Mouse (Mus musculus) heart, adult 8-10 months (tissue): ENCODE measurements around the gene Kif3b. TPM values are rescaled to one million over a fixed set of nuclear protein-coding genes. Genes with fewer than 3 reads are reported as not detected.
"Not testable (repeated sequence)": the region's sequence is repeated elsewhere in the genome, so short reads cannot be mapped to it uniquely, and the experiment has no call there.

Source experiments
- DNase-seq: peaks from one replicate; pipeline ENCODE4 v3.0.0; 2022; ENCODE audit warnings: low spot score
- total RNA-seq, 4 experiments: library from RNA; stranded (reverse); gene quantifications; 2 replicates each; pipeline ENCODE4 v1.2.4; 2022

The Kif3b gene
- 1 to 10 TPM; 6.4 to 9.3 (median 8.1) TPM for total RNA-seq

DNA sequence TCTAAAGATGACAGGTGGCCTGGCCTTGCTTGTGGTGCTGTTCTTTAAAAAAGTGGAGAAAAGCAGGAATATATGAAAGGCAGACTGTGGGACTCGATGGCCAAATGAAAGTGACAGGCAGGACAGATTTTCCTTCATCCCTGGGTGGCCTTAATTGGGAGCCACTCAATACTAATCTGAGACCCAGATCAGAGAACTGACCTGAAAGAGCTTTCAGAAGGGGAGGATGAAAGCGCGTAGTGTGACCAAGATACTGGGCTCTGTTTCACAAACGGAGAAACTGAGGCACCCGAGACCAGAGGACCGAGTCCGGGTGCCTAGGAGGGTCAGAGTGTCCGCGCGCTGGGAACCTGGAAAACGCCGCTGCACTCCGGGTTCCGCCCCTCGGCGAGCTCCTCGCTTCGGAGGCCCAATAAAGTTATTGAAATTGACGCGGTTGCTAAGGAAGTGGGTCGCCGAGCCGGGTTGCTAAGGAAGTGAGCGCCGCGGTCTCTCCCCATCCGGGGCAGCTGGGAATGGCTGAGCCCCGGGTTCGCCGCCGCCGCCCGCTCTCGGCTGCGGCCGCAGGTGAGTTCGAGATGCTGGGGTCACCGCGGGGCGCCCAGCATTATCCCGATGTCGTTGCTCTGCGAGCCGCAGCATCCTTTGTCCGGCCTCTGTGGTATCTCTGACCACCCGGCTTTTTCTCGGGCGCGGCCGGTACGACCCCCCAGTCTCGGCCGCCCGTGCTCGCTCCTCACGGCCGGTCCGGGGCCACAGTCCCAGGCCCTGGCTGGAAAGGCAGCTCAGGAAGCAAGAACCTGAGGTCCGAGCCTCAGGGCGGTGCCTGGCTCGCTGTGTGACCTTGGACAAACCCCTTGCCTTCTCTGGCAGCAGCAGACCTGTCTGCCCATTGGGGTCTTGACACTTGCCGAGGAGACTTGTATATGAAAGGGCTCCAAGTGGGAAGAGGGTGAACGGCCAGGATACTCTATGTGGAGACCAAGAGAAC is at the start of gene Kif3b:
Gene Kif3b (plus strand): TSS at position 476 of the 991 bp plus-strand sequence.
- peak; percentile 89 for DNase-seq

DNA sequence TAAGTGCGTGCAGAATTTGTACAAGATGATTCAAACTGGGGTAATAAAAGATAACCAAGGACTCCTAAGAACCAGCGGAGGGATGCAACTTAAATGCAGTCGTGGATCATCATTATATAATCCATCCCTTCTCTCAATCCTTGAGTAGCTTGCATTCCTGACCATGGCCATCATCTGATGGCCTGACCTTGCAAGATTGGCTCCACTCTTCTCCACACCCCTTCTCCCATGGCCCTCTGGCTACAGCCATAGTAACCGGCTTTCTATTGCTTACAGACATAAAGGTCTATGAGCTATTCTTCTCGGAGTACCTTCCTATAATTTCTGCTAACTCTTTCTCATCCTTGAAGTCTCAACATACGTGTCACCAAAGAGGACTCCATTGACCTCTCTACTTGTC is 49.1 kb upstream of the Kif3b start:
- no peak for DNase-seq

DNA sequence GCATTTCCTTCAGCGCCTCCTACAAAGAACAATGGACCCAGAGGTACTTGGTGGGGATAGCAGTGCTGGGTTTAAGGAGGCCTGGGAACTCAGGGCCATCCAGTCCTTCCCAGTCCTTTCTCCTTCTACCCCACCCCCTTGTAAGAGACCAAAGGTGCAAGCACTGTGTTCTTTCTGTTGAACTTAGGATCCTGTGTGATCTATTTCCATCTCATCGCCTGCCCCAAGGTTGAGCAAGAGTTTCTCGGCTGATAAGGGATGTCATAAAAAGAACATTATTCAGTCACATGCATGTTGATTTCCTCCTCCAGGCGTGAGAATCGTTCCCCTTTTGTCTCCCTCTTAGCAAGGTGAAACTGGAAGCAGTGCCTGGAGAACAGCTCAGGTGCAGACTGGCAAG is 41.5 kb upstream of the Kif3b start:
- DNase-seq: no peak

DNA sequence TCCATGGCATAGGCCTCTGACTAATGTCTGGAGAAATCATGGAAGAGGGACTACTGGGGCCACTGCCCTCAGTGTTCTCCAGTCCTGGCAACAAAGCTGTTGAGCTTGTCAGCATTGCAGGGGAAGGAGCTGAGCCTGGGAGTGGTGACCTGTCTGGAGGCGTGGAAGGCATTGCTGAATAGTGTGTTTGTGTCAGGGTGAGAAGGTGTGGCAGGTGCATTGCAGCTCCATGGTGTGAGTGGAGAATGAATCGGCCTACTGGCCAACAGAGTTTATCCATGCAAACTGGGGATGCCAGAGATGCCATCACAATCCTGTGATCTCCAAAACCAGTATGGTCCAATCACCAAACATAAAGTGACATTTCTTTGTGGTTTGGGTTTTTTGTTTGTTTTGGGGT is 34.6 kb upstream of the Kif3b start:
- no peak for DNase-seq

DNA sequence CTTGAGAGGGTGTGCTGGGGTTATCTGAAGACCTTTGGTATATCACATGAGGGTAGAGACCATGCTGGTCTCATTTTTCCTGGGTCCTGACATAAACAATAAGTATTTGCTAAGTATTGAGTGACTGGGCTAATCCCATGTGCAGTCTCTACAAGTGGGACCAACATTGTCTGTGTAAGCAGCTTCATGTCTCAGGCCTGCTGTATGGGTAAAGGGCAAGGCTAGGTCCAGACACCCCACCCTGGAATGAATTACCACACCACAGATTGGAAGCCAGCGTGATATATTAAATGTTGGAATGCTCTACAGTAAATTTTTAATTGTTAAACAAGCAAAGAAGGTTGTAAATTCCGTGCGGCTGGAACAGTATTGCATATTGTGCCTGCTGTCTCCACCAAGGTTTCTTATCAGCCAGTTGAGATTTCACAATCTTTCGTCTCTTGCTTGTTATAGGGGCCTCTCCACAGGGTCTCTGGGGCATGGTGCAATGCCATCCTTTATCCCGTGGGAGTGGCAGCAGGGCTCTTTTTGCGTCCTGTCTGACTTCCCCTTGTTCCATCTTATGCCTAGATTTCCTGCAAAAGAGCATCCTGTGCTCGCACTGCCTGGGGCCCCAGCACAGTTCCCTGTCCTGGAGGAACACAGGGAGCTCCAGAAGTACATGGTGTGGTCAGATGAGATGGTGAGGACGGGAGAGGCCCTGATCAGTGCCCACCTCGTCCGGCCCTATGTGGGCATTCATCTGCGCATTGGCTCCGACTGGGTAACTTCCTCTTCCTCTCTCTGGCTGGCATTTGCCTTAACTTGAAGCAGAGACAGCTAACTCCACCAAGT is 32.0 kb upstream of the Kif3b start:
- no peak for DNase-seq

DNA sequence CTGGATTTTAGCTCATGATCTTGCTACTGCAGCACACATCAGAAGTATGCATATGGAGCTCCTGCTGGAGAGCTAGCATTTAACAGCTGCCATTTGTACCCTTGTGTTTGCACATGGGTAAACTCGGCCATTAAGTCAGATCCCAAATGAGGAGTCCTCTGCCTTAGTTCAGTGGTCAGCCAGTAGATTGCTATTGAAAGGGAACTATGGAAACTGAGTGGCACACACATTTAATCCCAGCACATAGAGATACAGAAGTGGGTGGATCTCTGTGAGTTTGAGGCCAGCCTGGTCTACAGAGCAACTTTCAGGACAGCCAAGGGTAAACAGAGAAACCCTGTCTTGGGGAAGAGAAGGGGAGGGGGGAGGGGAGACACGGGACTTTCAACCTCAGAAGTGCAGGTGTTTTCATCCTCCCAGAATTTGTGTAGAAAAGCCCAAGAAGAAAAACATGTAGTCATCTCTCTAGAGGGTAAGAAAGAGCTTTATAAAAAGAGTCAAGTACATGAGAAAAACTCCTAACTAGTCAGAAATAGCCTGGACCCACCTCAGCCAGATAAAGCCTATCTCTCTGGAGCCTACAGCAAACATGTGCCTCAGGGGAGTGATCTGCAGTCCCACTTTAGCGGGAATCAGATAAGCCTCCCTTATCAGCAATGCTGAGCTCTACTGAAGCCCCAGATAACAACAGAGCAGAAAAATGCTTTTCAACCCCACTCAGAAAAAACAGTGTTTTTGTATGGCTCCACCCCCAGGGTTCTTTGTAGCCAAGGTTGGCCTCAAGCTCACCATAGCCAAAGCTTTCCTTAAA is 31.1 kb upstream of the Kif3b start:
- no peak for DNase-seq

DNA sequence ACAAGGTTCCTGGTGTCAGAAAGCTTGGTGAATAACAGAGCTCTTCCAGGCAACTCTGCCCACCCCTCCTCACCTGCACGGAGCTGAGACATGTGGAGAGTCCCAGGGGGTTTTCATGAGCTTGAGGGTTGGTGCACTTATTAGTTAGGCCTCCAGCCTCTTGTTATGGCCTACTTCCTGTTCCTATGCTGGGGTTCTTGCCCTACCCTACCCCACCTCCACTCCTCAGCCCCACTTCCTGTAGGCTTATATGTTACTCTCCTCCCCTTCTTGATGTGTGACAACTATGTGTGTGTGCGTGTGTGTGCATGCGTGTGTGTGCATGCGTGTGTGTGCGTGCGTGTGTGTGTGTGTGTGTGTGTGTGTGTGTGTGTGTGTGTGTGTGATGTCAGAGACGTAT is 28.2 kb upstream of the Kif3b start:
- no peak for DNase-seq

DNA sequence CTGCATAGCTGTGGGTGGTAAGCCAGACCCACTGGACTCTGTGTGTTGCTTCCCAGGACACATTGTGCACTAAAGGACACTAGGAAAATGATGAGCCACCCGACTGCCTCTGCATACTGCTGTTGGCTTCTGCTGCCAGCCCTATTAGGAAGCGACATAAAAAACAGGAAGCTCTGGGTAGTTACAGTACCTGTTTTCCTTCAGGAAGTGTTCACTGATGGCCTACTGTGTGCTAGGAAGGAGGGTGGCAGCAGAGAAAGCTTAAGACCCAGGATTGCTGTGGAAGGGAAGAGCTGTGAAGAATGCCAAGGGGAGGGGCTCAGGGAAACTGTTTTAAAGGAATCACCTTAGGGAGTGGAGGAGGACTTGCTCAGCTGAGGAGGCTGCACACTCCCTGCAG is 23.9 kb upstream of the Kif3b start:
- DNase-seq: no peak

DNA sequence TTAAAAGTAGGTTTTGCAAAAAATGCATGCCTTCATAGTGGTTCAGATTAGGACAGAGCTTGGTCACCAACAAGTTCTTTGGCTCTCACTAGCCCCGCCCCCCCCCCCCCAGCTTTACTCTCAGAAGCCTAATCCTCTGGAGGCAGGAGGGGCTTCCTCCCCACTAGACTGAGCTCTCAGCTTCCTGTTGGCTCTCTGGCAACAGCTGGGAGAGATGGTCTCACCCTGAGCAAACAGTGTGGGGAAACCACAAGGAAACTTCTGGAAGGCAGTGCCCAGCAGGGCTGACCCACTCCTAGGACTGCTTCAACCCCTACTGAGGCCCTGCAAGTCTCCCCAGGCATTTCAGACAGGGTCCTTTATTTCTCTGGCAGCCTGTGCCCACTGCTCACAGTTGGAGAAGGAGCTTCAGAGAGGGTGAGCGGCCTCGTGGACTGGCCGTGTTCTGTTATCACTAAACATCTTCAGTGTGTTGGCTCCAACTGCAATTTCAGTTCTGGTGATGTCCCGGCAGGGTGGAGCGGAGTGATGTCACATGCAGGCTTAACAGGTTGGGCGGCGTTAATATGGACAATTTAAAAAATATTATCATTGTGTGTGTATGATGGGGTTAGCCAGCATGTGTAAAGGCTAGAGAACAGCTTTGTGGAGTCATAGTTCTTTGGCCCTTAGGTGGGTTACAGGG is 20.8 kb upstream of the Kif3b start:
- not testable (repeated sequence) for DNase-seq

DNA sequence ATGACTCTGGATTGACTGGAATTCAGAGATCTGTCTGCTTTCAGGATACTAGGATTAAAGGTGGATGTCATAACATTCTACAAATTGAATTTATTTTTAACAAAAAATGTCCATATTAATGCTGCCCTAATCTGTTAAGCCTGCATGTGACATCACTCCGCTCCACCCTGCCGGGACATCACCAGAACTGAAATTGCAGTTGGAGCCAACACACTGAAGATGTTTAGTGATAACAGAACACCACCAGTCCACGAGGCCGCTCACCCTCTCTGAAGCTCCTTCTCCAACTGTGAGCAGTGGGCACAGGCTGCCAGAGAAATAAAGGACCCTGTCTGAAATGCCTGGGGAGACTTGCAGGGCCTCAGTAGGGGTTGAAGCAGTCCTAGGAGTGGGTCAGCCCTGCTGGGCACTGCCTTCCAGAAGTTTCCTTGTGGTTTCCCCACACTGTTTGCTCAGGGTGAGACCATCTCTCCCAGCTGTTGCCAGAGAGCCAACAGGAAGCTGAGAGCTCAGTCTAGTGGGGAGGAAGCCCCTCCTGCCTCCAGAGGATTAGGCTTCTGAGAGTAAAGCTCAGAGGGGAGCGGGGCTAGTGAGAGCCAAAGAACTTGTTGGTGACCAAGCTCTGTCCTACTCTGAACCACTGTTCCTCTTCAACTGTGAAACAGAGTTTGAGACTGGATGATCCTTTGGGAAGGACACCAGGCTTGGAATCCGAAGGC is 16.9 kb upstream of the Kif3b start:
- DNase-seq: not testable (repeated sequence)

DNA sequence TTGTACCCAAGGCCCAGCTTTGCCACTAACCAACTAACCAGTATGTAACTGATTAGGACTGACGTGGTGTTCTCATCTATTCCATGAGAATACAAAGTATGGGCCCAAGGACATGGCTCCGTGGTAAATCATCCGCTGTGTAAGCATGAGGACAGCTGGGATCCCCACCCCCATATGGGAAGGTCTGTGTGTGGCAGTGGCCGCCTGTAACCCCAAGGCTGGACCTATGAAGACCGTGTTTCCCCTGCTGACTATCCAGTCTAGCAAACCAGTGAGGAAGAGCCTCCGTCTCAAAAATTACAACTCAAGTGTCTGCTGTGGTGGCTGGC is 16.3 kb upstream of the Kif3b start:
- no peak for DNase-seq

DNA sequence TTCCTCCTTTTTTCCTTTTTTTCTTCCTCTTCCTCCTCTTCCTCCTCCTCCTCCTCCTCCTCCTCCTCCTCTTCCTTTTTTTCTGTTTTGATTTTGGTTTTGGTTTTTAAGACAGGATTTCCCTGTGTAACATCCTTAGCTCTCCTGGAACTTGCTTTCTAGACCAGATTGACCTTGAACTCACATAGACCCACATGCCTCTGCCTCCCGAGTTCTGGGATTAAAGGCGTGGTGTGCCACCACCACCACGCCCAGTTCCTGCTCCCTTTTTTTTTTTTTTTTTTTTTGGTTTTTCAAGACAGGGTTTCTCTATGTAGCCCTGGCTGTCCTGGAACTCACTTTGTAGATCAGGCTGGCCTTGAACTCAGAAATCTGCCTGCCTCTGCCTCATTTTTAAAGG is 15.6 kb upstream of the Kif3b start:
- DNase-seq: not testable (repeated sequence)

DNA sequence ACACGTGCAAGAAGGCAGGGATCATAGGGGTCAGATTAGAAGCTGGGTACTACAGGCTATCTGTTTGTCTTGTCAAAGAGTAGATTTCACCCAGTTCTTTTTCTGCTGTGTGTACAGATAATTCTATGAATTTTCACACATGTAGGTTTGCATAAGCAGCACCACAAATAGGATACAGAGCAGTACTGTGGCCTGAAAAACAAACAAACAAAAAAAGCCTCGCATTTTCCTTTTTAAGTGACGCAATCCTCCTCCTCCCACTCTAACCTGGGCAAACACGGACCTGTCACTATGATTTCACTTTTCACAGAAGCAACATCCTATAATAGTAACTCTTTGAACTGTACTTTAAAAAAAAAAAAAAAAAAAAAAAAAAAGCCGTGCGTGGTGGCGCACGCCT is 14.8 kb upstream of the Kif3b start:
- no peak for DNase-seq

DNA sequence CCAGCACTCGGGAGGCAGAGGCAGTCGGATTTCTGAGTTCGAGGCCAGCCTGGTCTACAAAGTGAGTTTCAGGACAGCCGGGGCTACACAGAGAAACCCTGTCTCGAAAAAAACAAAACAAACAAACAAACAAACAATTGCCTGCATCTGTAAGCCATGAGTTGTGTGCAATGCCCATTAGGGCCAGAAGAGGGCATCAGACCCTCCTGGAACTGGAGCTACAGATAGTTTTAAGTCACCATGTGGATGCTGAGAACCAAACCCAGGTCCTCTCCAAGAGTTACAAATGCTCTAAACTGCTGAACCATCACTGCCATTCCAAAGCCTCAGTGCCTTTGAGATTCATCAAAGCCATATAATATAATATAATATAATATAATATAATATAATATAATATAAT is 14.4 kb upstream of the Kif3b start:
- DNase-seq: not testable (repeated sequence)

DNA sequence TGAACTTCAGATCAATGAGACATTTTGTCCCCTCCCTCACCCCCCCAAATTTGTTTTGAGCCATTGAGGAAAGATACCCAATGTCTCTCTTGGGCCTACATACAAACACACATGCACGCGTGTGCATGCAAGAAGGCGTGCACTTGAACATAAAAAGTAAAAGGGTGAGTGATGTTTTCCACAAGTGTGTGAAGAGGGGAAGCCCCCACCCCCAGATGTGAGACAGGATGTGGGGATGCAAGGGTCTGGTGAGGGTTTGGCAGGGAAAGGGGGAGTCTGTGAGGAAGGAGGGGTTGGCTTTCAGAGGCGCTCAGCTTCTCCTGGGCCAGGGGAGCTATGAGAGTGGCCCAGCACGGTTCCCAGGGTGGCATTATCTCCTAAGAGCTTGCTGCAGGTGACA is 12.9 kb upstream of the Kif3b start:
- no peak for DNase-seq

DNA sequence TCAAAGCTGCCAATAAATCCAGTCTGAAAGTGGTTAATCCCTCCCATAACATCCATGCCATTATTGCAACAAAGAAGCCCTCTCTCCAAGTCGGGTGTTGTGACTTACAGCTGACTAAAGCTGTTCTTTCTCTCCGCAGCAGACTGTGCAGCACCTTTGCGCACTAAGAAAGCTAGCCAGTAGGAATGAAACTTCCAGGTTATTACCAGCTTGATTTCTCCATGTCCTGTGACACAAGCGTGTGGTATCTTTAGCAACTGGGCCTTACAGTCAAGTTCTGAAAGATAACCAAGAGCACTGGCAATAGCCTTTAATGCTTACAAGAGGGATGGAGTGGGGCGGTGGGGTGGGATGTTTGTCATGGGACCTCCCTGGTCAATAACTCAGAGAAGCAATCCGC is 7.3 kb upstream of the Kif3b start:
- no peak for DNase-seq

DNA sequence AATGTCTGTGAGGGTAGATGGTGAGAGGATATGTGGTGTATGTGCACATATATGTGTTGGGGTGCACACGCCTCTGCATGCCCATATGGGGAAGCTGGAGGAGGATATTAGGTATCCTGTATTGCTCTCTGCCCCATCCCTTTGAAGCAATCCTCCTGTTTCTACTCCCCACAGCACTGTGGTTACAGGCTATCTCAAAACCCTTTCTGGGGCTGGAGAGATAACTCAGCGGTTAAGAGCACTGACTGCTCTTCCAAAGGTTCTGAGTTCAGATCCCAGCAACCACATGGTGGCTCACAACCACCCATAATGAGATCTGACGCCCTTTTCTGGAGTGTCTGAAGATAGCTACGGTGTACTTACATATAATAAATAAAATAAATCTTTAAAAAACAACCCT is 4.7 kb upstream of the Kif3b start:
- no peak for DNase-seq

DNA sequence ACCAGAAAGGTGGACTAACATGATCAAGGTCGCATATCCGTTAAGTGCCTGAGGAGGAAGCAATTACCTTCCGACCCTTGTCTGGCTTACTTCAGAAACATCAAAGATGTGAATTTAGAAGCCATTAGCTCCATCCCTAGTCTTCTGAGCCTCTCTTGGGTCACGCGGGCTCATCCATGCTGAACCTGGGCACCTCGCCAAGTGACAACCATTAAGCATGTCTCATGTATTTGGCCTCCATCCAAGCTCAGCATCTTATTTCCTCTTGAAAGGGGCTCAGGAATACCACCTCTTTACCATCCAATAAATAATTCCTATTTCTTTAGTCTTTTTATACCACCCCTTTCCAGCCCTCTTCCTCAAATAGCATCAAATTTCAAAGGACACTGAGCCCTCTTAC is 3.4 kb upstream of the Kif3b start:
- DNase-seq: no peak

DNA sequence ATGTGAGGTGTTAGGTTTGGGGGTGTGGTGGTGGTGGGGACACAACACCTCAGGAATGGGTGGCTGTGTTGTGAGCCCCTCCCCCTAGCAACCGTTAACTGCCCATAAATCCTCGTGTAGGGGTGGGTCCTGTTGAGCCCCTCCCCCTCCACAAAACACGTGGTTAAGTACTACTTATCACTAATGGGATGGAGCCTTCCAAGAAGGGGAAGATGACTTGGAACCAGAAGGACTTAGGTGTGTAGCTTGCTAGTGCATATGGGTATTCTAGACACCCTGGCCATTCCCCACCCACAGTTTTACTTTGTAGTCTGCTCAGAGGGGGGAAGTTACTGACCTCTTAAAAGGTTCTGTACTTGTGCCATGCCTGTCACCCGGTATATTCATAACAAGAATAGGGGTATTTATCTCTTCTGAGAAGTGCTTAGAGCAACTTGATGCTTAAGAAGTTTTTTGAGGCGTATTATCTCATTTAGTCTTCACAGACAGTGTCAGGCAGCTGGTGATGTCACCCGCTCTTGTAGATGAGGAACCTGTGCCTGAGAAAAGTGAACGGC is 1.2 kb downstream of the Kif3b start:
- no peak for DNase-seq

DNA sequence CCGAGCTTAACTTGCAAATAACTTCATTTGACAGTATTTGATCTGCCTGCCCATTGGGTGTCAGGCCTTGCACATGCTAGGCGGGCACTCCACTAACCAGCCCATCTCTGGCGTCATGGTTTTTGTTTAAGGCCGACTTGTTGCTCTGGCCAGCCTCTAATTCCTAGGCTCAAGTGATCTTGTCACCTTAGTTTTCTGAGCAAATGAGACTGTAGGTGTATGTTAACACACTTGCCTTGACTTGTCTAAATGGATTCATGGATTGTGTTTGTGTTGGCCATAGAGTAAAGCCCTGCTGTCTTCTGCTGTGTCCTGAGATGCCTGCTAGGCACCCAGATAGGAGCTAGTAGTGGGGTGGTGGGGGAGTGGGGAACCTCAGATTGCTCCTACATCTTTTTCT is 4.0 kb downstream of the Kif3b start:
- DNase-seq: no peak
